Mouse (Mus musculus): ENCODE results near the gene Myh9.

The Myh9 gene

DNA sequence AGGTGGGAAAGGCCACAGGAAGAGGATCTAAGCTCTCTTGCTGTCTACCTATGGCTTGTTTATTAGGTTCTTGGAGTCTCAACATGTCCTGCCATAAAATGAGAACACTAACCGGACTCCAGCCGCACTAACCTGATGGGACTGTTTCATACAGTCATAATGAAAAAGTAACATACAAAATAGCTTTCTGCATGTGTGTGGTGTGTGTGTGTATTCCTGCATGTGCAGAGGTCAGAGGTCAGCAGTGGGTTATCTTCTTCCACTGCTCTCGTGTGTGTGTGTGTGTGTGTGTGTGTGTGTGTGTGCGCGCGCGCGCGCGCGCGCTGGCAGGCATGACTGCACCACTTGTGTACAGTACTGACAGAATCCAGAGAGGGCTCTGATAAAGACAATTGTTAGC, 13.7 kb downstream of the Myh9 start:
- DNase-seq (ENCODE audit: low spot score) = no peak

GRCm38 (mm10) chr15:77827794-77828193, 14.2 kb downstream of the Myh9 start:
- DNase-seq (ENCODE audit: low spot score) = no peak

DNA sequence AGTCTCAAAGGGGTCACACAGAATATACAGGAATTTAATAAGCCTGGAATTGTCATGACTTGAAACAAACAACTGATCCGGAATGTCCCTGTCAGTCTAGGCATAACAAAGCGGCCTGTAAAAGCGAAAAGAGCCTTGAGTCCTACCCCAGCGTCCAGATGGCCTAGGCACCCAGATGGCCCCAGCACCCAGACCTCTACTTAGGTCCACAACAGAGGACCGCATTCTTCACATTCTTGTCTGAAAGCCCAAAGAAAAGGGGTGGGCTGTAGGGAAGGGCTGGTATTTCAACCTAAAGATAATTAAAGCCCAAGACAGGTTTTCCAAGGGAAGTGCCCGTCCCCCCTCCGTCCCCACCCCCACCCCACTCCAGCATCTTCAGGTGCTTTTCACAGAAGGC, 14.6 kb downstream of the Myh9 start:
- DNase-seq (ENCODE audit: low spot score) = no peak

DNA sequence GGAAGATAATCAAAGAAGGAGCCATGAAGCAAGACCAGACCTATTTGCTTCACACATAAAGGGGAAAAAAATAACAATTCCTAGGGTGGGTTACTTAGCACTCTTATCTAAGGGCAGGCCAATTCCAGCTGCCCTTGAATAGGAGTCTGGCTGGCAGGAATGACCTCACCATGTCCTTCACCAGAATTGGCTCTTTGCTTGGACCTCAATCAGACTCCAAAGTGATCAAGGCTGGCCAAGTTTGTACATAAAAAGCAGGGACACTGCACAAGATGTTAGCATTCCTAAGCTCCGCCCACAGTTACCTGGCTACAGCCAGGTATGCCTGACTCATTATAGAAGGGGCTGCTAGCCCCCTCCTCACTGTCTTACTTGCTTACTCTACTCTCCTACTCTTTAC, 16.6 kb downstream of the Myh9 start:
- DNase-seq (ENCODE audit: low spot score) = no peak

DNA sequence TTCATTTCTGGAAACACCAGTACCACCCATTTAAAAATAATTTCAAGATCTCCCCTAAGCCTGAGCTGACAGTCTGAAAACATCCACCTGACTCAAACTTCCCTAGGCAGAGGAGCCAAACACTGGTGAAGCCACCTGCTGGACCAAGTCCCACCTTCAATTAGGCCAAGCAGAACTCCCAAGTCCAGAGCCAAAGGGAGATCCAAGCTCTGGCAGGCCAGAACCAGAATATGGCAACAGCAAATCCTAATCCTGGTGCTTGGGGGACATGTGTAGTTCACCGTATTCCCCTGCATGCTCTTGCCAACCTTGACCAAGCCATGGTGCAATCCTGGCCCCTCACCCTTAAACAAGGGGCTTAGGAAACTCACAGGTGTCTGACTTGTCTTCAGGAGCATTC, 17.7 kb downstream of the Myh9 start:
- DNase-seq (ENCODE audit: low spot score) = no peak

DNA sequence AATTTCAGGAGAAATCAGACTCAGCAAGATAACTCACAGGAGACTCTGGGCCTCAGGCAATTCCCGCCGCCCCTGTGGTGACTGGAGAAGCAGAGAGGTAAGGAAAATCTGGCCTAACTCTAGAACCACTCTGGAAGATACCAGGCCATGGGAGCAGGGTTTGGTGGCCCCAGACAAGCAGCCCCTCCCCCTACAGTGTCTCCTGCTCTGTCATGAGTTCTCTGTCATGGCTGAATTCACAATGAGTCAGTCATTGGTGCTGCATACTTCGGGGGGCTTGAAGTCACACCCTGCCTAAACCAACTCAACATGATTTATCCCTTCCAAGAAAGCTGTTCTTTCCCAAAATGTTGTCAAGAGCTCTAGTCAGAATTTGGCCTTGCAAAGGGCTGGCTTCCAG, 18.3 kb downstream of the Myh9 start:
- no peak for DNase-seq (ENCODE audit: low spot score)

GRCm38 (mm10) chr15:77823196-77823595, 18.8 kb downstream of the Myh9 start:
- no peak for DNase-seq (ENCODE audit: low spot score)

DNA sequence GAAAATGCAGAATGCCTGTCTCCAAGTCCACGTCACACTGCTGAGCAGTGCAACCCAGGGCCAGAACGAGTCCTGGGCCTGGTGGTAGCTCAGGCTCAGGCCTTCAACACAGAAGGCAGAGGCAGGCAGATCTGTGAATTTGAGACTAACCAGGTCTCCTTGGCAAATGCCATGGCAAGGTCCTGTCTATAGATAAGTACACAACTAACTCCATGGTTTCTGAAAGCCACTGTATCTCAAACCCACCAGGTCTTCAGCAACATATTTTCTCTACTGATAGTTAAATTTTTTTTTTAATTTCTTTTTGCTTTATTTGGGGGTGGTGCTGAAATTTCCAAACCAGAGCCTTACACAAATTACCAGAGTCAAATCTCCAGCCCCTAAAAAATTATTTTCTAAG, 19.3 kb downstream of the Myh9 start:
- no peak for DNase-seq (ENCODE audit: low spot score)

- no peak for DNase-seq (ENCODE audit: low spot score)
These were observed 19.9 kb downstream of the Myh9 start for GRCm38 (mm10) chr15:77822057-77822466.

GRCm38 (mm10) chr15:77821424-77821823, 20.6 kb downstream of the Myh9 start:
- peak; percentile 62 for DNase-seq (ENCODE audit: low spot score)

- peak; percentile 81 for DNase-seq (ENCODE audit: low spot score)
These were observed 21.4 kb downstream of the Myh9 start for GRCm38 (mm10) chr15:77820480-77821163.

DNA sequence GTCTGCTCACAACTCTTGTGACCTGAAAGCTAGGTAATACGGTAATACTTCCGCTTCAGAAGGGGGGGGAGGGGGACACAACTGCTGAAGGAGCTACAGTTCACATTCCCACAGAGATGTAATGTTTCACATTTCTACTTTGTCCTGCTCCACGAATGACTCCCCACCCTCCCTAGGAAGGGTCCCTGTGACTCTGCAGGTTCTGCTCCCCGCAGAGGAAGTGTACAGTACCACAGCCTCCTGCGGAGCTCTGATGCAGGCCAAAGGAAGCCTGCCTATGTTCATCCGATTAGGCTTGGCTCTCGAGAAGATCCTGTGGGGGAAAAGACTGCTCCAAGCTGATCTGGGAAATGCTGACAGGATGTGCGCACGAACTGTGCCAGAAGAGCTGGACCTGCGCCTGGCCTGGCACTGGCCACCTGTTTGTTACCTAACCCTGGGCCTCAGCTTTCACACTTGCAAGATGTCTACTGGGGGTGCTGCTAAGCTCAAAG, 22.0 kb downstream of the Myh9 start:
- peak; percentile 84 for DNase-seq (ENCODE audit: low spot score)

DNA sequence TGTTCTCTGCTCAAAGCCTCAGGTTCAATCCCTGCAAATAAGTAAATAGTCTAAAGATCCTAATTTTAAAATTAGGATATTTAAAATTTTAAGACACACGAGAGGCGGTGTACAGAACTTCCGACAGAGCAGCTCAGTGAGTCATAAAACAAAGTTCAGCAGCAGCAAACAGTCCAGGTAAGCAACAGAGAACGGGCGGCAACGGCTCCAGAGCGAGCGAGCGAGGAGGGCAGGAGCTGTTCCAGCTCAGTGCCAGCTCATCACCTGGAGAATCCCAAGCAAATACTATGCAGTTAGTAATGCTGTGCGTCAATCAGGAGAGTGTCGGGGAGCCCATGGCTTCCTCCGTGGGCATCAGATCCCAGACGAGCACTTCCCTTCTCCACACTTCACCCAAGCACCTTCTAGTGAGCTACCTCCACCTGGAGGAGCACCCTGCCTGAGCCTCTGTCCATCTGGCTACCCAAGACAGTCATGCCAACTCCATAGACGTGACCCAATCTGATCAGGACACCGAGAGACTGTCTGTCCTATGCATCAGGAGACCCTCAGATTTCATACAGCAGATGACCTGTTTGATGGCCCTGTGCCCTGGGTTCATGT, 23.3 kb downstream of the Myh9 start:
- no peak for DNase-seq (ENCODE audit: low spot score)

DNA sequence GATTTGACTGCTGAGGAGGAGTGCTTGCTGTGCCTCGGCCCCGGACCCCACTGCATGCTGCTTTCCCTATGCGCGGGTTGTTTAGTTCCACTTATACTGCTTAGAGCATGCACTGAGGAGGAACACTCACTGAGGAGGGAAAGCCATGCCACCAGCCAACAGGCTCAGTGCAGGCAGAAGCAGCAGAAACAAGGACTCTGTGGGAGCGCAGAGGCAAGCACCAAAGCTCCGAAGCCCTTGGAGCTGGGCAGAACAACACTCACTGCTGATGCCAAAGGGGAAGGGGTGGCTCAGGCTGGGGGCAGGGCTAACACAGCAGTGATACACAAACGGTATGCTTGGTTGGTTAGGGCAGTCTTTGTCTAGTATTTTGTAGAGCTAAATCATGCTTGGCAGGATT, 24.6 kb downstream of the Myh9 start:
- no peak for DNase-seq (ENCODE audit: low spot score)

- DNase-seq (ENCODE audit: low spot score) = no peak
These were observed 25.4 kb downstream of the Myh9 start for GRCm38 (mm10) chr15:77816601-77816950.

- no peak for DNase-seq (ENCODE audit: low spot score)
These were observed 25.9 kb downstream of the Myh9 start for GRCm38 (mm10) chr15:77815867-77816600.

GRCm38 (mm10) chr15:77813639-77814375, 28.2 kb downstream of the Myh9 start:
- DNase-seq (ENCODE audit: low spot score) = peak; percentile 49

DNA sequence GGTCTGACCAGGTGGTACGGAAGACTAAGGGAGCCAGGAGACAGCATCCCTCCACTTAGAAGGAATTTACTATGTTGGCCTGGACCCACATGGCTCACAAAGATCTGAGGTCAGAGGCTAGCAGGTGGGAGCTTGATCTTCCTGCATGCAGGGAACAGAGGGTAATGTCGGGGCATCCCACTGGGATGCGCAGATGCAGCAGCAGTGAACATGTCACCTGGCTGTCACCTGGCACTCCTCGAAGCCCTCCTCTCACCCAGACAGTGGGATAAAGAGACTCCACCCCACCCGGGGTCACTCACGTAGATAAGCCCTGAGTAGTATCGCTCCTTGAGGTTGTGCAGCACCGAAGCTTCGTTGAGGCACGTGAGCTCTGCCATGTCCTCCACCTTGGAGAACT, 29.4 kb downstream of the Myh9 start:
- DNase-seq (ENCODE audit: low spot score) = no peak

DNA sequence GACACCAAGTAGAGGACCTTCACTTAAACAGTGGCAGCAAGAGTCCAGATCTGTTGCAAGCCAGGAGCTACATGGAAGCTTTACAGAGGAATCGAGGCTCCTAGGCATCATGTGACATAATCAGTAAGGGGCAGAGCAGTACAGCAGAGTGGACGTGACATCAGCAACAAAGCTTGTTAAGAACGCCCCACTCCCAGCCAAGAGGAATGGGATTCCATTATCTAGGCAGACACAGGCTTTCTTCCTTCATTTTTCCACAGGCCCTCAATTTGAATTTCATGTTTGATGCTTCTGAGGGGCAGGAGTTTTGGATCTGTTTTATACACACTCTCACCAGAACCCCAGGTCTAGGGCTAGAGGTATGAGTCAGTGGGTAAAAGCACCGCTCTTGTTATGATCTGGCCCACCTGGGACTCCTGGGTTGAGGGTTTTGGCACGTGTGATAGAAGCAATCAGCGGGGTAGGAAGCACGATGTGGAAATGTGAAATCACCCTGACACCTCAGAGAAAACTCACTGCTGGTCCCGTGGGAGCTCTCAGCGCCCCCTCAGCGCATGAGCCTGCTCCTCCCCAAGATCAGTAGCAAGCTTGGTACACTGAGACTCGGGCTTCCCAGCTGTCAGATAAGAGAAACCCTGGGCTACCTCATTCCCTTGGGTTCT, 30.7 kb downstream of the Myh9 start:
- no peak for DNase-seq (ENCODE audit: low spot score)

DNA sequence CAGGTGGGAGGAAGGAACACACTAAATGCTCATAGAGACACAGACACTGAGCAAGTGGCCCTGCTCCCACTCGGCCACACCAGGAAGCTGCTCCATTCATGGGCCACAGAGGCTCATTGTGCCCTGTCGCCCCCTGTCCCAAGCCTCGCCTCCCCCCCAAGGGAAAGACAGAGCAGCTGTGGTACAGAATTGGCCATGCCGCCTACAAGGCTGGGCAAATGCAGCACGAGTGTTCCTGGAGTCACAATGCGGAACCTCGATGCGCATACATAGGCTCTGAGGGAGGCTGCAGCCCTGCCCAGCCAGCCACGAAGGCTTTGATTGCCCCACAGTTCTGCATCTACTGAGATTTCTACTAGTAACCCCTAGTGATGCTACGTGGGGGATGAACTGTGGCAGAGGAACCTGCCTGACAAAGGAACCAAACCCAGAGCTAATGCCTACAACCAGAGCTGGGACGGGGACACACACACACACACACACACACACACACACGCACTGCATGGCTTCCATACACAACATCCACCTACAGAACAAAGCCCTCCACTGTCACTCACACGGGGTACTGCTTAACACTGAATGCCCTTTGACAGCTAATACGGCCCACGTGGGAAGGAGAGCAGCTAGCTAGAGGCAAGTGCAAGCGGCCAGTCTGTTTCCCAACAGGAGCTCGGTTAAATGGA, 31.4 kb downstream of the Myh9 start:
- DNase-seq (ENCODE audit: low spot score) = no peak

DNA sequence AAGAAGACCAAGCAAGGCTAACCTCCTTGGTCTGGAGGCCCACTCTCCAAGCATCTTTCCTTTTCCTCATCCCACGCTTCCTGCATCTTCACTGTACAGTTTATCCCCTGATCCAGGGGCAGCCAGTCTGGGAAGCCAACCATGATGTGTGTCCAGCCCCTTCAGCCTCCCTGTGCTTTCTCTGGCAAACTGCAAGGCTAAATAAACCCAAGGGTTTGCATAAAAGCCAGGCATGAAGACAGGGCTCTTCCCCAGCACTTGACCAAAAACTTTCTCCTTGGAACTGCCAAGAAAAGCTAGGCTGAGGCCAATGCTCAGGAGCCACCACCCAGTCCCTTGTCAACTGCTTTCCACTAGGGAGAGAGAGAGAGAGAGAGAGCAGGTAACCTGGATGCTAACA, 32.5 kb downstream of the Myh9 start:
- no peak for DNase-seq (ENCODE audit: low spot score)

DNA sequence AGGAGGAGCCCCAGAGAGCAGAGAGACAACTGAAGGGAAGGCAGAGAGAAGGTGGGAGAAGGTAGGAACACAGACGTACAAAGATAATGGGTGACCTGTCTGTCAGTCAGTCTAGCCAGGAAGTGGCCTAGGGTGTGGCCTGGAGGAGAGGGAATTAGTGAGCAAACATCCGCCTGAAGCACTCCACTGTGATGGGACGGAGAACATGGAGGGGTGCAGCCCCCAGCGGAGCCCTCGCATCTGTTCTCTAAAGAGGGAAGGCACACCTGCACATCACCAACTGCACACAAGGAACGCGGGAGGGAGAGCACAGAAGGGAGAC, 34.8 kb downstream of the Myh9 start:
- DNase-seq (ENCODE audit: low spot score) = no peak
